In genomic region chr19:45937530-45937929, GRCm38 (mm10) we compare ENCODE assay signal across 11 mouse cellular contexts.
DNase-seq lines count a peak whose midpoint lies in the region; ATAC-seq lines count a peak whose summit lies in the region.
"Had no signal": no experiment of that assay in that cellular context is flagged by ENCODE, and none has a peak within 500 bp of the region (broad histone marks: within the 10 kb centered on the region; RNA-seq: fewer than 3 reads in every experiment).

No protein-coding gene starts in this region.

- intact Hi-C loops in heart, postnatal 14 days (cut with DNase I) = no loop called here

- no peak overlapping the region for H3K4me3 ChIP-seq in hindbrain, embryonic 14.5 days (replicated peaks; ENCODE audit: low read length)
- H3K4me3 ChIP-seq in liver, embryonic 12.5 days = no peak overlapping the region
- H3K4me3 ChIP-seq: limb, embryonic 13.5 days had no signal

- WGBS in hindbrain, embryonic 14.5 days = 6% methylated on average over 9 of the region's 9 CpGs
- 58% methylated on average over 9 of the region's 9 CpGs for WGBS in liver, embryonic 12.5 days (ENCODE audit: insufficient replicate concordance)

- peaks cover 40% of the 10 kb centered on the region for H3K36me3 ChIP-seq in hindbrain, embryonic 14.5 days (replicated peaks; ENCODE audit: control insufficient read depth, insufficient read depth)
- H3K36me3 ChIP-seq in liver, embryonic 12.5 days = peaks cover 26% of the 10 kb centered on the region

- H3K9me3 ChIP-seq in hindbrain, embryonic 14.5 days (ENCODE audit: control insufficient read depth, low read length) = no peaks in the 10 kb centered on the region
- H3K9me3 ChIP-seq in liver, embryonic 12.5 days (replicated peaks) = no peaks in the 10 kb centered on the region
- H3K9me3 ChIP-seq: limb, embryonic 13.5 days had no signal

- H3K4me2 ChIP-seq in hindbrain, embryonic 14.5 days (replicated peaks) = no peak overlapping the region
- no peak overlapping the region for H3K4me2 ChIP-seq in liver, embryonic 12.5 days
- H3K4me2 ChIP-seq: limb, embryonic 13.5 days had no signal

- H3K4me1 ChIP-seq in hindbrain, embryonic 14.5 days (replicated peaks; ENCODE audit: control insufficient read depth, insufficient read depth, low read length) = peaks cover 20% of the 10 kb centered on the region; the same call in 1 of the 2 replicates
- H3K4me1 ChIP-seq in liver, embryonic 12.5 days = peaks cover 14% of the 10 kb centered on the region

- DNase-seq in frontal cortex, postnatal 36 days (ENCODE audit: low spot score in 2 of 2) = no peak
- peak; percentile 53 for DNase-seq in embryo, embryonic 11 days
- peak; percentile 43 for DNase-seq in hindbrain, embryonic 14.5 days (ENCODE audit: low spot score)
- peak; percentile 31 for DNase-seq in neural tube, embryonic 10.5 days (ENCODE audit: extremely low spot score, low spot score)
- DNase-seq in heart, postnatal 14 days = no peak
- no peak for DNase-seq in spleen, adult 12 weeks (ENCODE audit: low spot score)
- DNase-seq: gastrocnemius, postnatal 25 days had no signal

- H3K27me3 ChIP-seq in hindbrain, embryonic 14.5 days (ENCODE audit: control insufficient read depth, insufficient read depth, low read length) = no peaks in the 10 kb centered on the region
- no peaks in the 10 kb centered on the region for H3K27me3 ChIP-seq in liver, embryonic 12.5 days (replicated peaks)
- H3K27me3 ChIP-seq: limb, embryonic 13.5 days; Patski had no signal

- peak; percentile 76; the same call in 1 of the 2 replicates for ATAC-seq in frontal cortex, adult (ENCODE audit: low TSS enrichment)
- no peak for ATAC-seq in hindbrain, embryonic 14.5 days (ENCODE audit: low FRiP score)
- no peak for ATAC-seq in liver, embryonic 12.5 days
- ATAC-seq: Patski had no signal

- peak overlapping the region; percentile 20; the same call in 1 of the 2 replicates for H3K9ac ChIP-seq in hindbrain, embryonic 14.5 days
- no peak overlapping the region for H3K9ac ChIP-seq in liver, embryonic 12.5 days
- H3K9ac ChIP-seq: limb, embryonic 13.5 days had no signal

- H3K27ac ChIP-seq in hindbrain, embryonic 14.5 days = peak overlapping the region; percentile 58
- no peak overlapping the region for H3K27ac ChIP-seq in liver, embryonic 12.5 days
- H3K27ac ChIP-seq: limb, embryonic 13.5 days had no signal

Comparison
In these comparisons a context has a peak if more than half of its experiments do, and no peak if none do; other contexts are left out.
1. DNase-seq: peak in embryo, embryonic 11 days (single experiment), hindbrain, embryonic 14.5 days (single experiment) and neural tube, embryonic 10.5 days (single experiment); none in frontal cortex, postnatal 36 days (0 of 2), heart, postnatal 14 days (0 of 2) and spleen, adult 12 weeks (single experiment).